Mouse (Mus musculus) left cerebral cortex, adult 8-10 months (tissue): Measurements from ENCODE around the gene Rassf8. TPM values are rescaled to one million over a fixed set of nuclear protein-coding genes. Genes with fewer than 3 reads are reported as not detected.
A peak's percentile ranks its signal among the peaks of the same experiment; 100 is the strongest.

Experiments used
- DNase-seq, 2 experiments: peaks; one replicate each; pipeline ENCODE4 v3.0.0; 2022; ENCODE audit warnings: low spot score in 2 of 2
- total RNA-seq, 4 experiments: library from RNA; stranded (reverse); gene quantifications; 2 replicates each; pipeline ENCODE4 v1.2.4; 2022

Gene Rassf8
- total RNA-seq, 4 experiments from 2014 or later: 17.1 to 25.1 (median 22.0) TPM

- DNase-seq: no peak
Observed at GRCm38 (mm10) chr6:145776241-145776640, 29.7 kb downstream of the Rassf8 start.

- no peak for DNase-seq
Observed at GRCm38 (mm10) chr6:145779383-145779782, 32.8 kb downstream of the Rassf8 start.

- DNase-seq: no peak
Observed at GRCm38 (mm10) chr6:145780180-145780802, 33.7 kb downstream of the Rassf8 start.

DNA sequence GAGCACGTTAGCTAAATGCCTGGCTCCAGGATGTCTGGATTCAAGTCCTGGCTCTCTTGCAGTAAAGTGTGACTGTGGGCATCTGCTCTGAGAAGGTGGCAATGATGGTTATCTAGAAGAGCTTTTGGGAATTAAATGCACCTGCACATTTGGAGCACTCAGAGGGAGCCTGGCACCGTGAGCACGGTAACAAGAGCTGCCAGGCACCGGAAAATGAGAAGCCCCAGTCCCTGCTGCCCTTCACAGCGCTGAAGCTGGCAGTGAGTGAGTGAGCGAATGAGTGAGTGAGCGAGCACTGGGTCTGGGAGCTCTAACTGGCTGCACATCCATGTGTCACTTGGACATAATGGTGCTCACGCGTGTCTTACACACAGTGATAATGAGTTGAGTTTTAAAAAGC is 34.7 kb downstream of the Rassf8 start:
- no peak for DNase-seq

- DNase-seq: no peak
Observed at GRCm38 (mm10) chr6:145781966-145782365, 35.4 kb downstream of the Rassf8 start.

DNA sequence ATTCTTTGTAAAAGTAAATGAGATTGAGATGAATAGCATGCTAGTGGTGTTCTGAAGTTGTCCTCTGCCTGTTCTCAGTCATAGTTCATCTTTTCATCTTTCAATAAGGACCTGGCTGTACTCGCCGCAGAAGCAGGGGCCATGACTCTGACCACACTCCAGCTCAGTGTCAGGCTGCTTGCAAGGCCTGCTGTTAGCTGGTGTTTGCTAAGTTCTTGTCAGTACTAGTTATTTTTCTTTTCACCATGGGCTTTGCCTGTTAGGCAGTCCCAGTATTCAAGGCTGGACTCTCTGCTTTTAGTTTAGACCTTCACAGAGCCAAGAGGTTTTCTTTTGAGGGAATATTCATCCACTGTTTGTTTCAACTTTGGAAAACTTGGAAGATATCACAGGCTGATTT is 40.8 kb downstream of the Rassf8 start:
- no peak for DNase-seq

GRCm38 (mm10) chr6:145789738-145790137 is 43.2 kb downstream of the Rassf8 start:
- DNase-seq: no peak

GRCm38 (mm10) chr6:145792373-145792772 is 45.8 kb downstream of the Rassf8 start:
- no peak for DNase-seq

GRCm38 (mm10) chr6:145793109-145793593 is 46.6 kb downstream of the Rassf8 start:
- peak in 1 of 2 experiments; percentile 22 for DNase-seq

DNA sequence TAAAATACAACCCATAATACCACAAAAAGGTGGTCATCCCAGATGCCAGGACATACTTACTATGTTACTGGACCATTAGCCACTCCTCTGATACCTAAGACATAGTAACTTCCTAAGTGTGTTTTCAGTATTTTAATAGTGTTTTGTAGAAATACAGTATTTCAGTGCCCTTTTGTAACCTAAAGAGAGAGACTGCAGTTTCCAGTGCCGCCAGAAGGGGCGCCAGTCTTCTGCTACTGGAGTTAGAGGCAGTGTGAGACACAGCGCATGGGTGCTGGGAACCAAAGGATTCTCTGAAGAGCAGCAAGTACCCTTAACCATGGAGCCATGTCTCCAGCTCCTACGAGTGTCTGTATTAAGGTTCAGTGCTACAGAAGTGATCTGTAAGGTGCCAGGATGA is 48.1 kb downstream of the Rassf8 start:
- DNase-seq: no peak

GRCm38 (mm10) chr6:145796191-145797023 is 49.9 kb downstream of the Rassf8 start:
- no peak for DNase-seq

DNA sequence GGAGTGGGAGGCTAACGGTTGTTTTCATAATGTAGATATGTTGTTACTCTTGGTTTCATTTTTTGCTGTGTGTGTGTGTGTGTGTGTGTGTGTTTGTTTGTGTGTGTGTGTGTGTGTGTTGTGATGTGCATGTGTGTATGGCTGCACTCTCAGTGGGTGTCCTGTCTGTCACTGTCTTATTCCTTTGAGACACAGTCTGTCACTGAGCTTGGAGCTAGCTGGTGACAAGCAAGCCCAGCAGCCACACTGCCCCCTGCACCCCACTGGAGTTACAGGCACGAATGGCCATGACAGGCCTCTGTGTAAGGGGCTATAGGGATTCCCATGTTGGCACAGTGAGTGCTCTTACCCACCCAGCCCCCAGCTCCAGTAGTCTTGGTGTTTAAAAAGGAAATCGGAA is 51.1 kb downstream of the Rassf8 start:
- DNase-seq: no peak

DNA sequence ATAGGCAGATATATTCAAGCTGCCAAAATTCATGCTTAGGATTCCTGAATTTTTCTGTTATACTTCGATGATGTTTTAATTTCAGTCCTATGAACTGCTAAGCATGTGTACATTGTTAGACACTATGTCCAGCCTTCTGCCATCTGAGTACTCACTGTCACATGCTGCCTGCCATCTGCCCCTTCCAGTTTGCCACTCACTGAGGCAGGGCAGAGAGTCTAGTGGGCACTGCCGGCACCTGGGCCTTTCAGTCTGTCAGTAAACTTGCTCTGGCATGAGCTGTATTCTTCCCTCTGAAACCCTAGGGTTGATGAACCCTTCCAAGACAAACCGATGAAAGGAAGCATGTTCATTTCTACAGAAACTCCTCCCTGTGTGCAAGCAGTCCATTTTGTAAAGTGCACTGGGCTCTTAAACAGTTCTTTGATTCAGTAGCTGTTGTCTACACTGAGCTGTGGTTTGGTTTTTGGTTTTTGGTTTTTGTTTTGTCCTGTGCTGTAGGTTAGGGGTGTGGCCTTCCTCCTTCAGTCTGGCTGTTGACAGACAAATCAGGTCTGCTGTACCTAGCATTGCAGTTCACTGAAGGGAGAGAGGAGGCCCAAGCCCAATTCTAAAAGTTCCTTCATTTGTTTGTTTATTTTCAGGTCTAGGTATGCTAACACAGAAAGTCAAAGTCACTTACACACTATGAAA is 55.4 kb downstream of the Rassf8 start:
- DNase-seq: no peak

DNA sequence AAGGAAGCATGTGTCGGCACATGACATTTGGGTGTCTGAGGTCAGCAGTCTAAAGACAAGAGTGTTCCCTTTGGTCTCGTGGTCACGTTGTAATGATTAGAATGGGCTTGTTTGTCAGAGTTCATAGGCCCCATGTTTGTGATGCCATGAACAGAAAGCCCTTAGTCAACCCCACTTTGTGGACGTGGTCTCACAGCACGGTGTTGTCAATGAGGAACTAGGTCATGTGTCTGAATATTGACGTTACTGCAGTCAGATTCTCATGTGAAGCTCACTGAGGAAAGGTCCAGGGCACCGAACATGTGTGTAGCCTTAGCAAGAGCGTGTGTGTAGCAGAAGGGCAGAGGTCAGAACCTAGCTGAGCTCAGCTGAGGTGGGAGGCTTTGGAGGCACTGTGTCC is 56.3 kb downstream of the Rassf8 start:
- no peak for DNase-seq

GRCm38 (mm10) chr6:145804276-145804675 is 57.7 kb downstream of the Rassf8 start:
- no peak for DNase-seq

DNA sequence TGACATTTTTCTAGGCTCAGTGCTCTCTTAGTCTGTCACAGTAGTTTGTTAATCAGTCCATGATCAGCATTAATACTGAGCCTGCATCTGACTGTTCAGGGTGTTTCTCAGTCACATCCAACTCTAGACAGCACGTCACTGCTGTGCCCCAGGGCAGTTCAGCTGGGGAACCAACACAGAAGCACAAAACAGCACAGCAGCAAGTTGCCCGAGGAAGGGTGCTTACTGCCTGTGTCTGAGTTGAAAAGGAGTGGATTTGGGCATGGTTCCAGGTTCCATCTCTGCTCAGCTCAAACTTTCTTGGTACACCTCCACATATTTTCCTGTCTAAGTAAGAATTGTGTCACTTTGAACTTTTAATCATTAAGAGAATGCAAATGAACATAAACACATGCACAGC is 60.2 kb downstream of the Rassf8 start:
- no peak for DNase-seq

DNA sequence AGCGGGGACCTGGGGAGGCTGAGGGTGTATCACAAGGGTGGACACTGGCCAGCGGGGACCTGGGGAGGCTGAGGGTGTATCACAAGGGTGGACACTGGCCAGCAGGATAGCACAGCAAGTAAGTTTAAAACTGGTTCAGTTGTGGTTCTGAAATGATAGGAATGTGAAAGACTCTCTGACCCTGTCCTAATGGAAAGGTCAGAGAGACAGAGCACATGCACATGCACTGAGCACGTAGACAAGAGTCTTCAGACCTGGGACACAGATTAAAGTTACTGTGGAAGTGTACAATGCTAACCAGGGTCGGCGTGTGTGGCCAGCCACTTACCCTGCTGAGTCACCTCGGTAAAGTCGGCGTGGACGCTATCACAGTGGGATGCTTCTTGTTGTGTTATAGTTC is 61.4 kb downstream of the Rassf8 start:
- no peak for DNase-seq

GRCm38 (mm10) chr6:145809566-145809965 is 63.0 kb downstream of the Rassf8 start:
- DNase-seq: no peak

DNA sequence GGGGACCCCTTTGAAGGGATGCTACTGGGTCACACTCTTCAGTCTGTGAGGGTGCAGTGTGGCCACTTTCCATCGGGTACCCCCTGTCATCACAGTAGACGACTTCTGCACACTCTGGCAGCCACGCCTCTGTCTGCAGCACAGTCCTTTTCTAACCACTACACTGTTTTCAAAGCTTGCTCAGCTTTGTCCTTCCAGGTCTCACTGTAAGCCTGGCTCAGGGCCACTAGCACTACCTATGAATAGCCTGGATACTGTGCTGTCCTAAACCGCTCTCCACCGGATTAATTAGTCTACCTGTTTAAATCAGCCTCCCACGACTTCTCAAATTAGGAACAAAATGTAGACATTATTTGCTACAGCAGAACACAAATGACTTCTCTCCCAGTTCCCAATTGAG is 63.5 kb downstream of the Rassf8 start:
- no peak for DNase-seq

GRCm38 (mm10) chr6:145811174-145811573 is 64.6 kb downstream of the Rassf8 start:
- DNase-seq: no peak

GRCm38 (mm10) chr6:145815200-145815599 is 68.7 kb downstream of the Rassf8 start:
- no peak for DNase-seq

DNA sequence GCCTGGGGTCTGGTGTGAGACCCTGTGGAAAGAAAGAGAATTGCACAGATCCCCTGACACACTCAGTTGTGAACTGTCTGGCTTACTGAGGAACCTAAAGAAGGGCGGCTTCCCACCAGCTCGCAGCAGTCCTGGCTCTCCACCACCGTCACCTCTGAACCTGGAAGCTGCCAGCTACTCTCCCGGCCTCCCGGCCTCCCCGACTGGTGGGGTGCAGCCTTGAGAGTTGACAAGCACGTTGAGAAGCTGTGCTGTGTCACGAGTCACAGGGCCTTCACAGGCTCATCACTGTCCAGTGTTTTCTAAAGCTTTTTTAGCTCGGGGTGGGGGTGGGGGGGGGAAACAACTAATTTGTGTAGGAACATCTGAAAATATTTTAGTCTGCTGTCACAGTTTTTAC is 72.6 kb downstream of the Rassf8 start:
- DNase-seq: no peak
